Mouse (Mus musculus): ENCODE results near the gene Drosha.
"Not testable (repeated sequence)": the region's sequence is repeated elsewhere in the genome, so short reads cannot be mapped to it uniquely, and the experiment has no call there.

The Drosha gene

GRCm38 (mm10) chr15:12824197-12824952, at the start of gene Drosha, which contains the start of gene 6030458C11Rik:
Drosha (plus strand) TSS chr15:12824815.
6030458C11Rik (minus strand) TSS chr15:12824649.
- peak; percentile 99 for DNase-seq

DNA sequence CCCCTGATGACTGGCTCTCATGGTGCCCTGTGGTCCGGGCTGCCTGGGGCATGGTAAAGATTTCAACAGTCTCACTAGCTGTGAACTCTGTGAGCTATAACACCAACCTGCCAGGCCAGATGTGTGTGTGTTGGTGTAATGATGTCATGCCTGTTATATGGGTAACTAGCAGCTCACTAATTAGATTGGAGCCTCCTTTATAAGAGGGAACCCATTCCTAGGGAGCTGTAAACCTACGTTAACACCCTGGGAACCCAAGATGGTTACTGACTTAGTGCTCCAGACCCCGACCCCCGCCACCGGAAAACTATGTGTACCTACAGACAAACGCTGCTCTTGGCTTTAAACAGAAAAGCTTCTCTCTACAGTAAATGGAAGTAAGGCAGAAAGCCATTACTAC, 43.3 kb upstream of the Drosha start:
- no peak for DNase-seq

DNA sequence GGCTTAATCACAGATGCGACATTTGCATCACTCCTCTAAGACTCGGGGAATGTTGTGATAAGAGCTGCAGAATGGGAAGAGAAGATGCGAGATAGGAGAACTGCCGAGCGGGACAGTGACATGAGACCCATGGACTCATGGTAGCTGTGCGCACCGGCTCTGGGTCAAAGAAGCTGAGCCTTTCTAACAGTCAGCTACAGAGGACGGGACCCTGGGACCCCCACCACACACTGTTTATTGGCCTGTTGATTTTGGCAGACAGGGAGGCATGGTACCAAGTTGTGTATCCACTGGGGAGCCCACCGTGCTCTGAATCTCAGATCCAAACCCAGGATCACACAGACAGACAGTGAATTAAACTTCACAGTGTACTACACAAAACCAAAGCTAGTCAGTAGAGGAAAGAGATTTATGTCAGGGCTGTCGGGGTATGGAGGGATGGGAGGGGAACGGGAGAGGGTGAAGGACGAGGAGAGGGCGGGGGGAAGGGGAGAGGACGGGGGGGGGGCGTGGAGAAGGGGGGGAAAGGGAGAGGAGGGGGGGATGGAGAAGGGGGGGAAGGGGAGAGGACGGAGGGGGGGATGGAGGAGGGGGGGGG, 42.8 kb upstream of the Drosha start:
- no peak for DNase-seq

GRCm38 (mm10) chr15:12788536-12788935, 36.1 kb upstream of the Drosha start:
- DNase-seq, result no peak

DNA sequence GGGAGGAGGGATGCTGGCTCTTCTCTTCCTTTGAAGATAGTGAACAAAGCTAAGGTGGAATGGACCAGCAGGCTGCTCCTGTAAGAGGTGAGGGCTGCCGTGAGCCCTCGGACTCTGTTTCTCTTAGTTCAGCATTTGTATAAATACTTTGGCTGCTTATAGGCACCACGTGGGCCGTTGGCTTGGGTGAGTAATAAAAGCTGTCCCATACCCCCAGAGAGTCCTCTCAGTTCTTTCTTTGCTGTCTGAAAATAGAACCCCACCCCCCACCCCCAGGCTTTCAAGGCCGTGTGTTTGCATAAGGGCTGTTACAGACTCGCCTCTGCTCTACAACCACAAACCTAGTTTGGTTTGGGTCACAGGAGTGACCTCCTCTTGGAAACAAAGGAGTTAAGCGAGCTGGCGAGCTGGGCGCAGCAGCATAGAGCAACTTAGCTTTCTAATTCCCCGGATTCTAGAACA, 35.2 kb upstream of the Drosha start:
- DNase-seq, result no peak

- no peak for DNase-seq
Observed at GRCm38 (mm10) chr15:12794311-12794710, 30.3 kb upstream of the Drosha start.

- peak; percentile 82 to 83 for DNase-seq
Observed at GRCm38 (mm10) chr15:12795457-12795894, 29.1 kb upstream of the Drosha start.

- no peak for DNase-seq
Observed at GRCm38 (mm10) chr15:12795909-12796470, 28.6 kb upstream of the Drosha start.

- DNase-seq, result no peak
Observed at GRCm38 (mm10) chr15:12798043-12798442, 26.6 kb upstream of the Drosha start.

- no peak for DNase-seq
Observed at GRCm38 (mm10) chr15:12800405-12801141, 24.0 kb upstream of the Drosha start.

- not testable (repeated sequence) for DNase-seq
Observed at GRCm38 (mm10) chr15:12801142-12801506, 23.5 kb upstream of the Drosha start.

- DNase-seq, result no peak
Observed at GRCm38 (mm10) chr15:12805071-12805470, 19.5 kb upstream of the Drosha start.

GRCm38 (mm10) chr15:12807088-12807487, 17.5 kb upstream of the Drosha start:
- no peak for DNase-seq

- DNase-seq, result no peak
Observed at GRCm38 (mm10) chr15:12809305-12809704, 15.3 kb upstream of the Drosha start.

DNA sequence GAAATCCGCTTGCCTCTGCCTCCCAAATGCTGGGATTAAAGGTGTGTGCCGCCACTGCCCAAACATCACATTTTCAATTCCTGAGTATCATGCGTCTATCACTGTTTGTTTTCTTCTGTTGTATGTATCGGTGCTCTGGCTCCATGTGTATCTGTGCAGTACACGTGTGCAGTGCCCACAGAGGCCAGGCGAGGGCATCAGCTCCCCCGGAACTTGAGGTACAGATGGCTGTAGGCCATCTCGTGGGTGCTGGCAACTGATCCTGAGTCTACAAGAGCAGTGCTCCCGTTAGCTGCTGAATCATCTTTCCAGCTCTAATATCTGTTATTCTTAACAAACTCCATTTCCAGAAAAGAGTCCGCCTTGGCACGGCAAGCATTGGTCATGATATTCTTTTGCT, 12.0 kb upstream of the Drosha start:
- no peak for DNase-seq

DNA sequence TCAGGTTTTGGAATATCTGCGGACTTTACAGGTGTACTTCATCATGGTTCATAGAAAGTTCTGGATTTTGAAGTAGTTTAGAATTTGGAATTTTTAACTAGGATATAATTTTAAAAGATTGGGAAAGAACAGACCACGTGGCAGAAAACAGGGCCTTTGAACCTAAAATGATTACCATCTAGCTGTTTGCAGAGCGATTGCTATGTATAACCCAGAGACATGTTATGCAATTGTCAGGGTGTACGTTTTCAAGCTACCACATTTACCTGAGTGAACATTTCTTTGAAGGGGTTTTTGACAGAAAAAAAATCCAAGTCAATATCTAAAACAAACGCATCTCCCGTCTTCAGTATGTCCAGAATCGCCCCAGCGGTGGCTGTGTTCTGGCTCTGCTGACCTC, 7.0 kb upstream of the Drosha start:
- DNase-seq, result no peak

DNA sequence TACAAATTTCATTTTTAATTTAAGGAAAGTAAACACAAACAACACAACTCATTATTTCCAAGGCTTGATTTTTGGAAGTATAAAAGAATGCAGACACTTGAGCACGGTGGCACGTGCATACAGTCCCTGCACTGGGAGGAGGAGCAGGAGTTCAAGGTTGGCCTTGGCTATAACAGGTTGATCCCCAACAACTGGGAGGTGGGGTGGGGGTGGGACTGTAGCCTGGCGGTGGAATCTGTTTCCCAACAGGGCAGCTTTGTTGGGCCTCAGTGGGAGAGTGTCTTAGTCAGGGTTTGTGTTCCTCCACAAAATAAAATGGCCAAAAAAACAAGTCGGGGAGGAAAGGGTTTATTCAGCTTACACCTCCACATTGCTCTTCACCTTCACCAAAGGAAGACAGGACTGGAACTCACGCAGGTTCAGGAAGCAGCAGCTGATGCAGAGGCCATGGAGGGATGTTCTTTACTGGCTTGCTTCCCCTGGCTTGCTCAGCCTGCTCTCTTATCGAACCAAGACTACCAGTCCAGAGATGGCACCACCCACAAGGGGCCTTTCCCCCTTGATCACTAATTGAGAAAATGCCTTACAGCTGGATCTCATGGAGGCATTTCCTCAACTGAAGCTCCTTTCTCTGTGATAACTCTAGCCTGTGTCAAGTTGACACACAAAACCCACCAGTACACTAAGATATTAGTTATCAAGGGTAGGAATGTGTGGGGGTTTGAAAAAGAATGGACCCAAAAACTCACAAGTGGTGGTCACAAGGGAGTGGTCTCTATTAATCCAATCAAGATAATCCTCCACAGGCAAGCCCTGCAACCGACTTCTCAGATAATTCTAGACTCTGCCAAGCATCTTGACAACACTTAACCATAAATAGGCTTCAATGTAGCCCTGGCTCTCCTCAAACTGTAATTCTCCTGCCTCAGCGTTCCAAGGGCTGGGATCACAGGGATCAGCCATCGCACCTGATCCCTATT, 1.9 kb upstream of the Drosha start:
- no peak for DNase-seq

- no peak for DNase-seq
Observed at GRCm38 (mm10) chr15:12823455-12824119, 1.0 kb upstream of the Drosha start.

GRCm38 (mm10) chr15:12824965-12825364, 350 bp downstream of the Drosha start:
- DNase-seq, result no peak

DNA sequence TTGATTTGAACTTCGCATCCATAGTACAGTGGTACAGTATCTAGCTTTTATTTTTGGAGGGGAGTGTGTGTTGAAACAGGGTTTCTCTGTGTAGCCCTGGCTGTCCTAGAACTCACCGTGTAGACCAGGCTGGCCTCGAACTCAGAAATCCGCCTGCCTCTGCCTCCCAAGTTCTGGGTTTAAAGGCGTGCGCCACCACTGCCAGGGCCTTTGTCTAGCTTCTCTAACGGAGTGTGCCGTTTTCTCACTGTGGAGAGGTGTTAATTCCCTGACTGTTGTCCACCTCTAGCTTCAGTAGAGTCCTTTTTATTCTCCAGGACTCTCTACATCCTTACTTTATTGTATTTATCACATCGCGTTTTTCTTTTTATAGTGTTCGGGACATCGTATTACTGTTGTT, 793 bp downstream of the Drosha start:
- no peak for DNase-seq

- DNase-seq, result no peak
Observed at GRCm38 (mm10) chr15:12829878-12830277, 5.3 kb downstream of the Drosha start.

All from cerebellum, postnatal 14 days (tissue).